Mouse (Mus musculus): ENCODE measurements around the gene Bahd1. TPM values are rescaled to one million over a fixed set of nuclear protein-coding genes. Genes with fewer than 3 reads are reported as not detected.

The Bahd1 gene
- 2.8 and 3.3 TPM in 2 replicates for polyA plus RNA-seq (2015; fragmentation: Nextera tagmentation; extraction: Ambion mirVana)

DNA sequence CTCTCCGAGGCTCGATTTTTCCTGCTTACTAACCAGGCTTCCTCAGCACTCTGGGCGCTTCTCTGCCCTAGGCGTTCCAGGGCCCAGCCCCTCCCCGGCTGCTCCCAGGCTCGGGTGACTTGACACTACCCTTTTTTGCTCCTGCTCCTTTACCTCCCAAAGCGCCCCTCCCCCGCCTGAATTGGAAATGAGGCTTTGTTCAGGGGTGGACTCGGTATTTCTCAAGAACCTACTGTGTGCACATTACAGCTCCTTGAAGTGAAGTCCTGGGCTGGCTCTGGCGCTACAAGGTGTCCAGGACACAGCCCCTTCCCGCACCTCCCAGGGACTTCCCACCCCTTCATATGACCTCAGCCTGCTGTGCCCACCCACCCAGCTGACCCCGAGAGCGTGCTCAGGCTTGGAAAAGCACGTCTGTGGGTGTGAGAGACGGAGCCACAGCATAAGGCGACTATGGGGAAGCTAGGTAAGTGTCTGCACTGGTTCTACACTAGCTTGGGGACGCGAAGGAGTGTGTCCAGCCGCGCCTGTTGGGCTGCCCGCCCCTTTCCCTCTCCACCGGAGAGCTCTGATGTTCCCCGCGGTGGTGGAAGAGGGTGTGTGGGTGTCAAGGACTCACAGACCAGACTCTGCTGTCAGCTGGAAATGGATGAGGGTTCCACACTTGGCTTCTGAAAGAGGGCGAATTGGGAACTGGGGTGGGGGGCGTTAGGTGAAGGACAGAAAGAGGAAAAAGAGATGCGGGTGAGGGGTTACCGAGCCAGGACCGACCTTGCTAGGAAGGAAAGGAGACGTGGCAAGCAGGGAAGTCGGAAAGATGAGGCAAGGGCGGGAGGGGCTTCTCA lies at the start of gene Bahd1:
TSS of gene Bahd1 (plus strand) at position 397 of the 845 bp plus-strand sequence.
- Histone ChIP-seq H3K4me2 (ENCODE audit: low read depth, low read length) (peak within 1 kb of the TSS; percentile 97), H3K9me3 (ENCODE audit: control insufficient read depth, low read length) (no peaks in the 10 kb centered on the region), H3K4me1 (replicated peaks; ENCODE audit: control insufficient read depth, insufficient read depth, low read length) (peaks cover 37% of the 10 kb centered on the region), H3K36me3 (ENCODE audit: control insufficient read depth, insufficient read depth, low read length) (no peaks in the 10 kb centered on the region), H3K27me3 (ENCODE audit: control insufficient read depth, insufficient read depth, low read depth, low read length) (peaks cover 47% of the 10 kb centered on the region), H3K9ac (ENCODE audit: low read length) (peak within 1 kb of the TSS; percentile 56), H3K27ac (ENCODE audit: low read length) (no peak within 1 kb of the TSS), H3K4me3 (ENCODE audit: low read length) (peak within 1 kb of the TSS; percentile 86)
- ATAC-seq (ENCODE audit: low read depth) = no peak
- under 1% methylated on average over 32 of the region's 32 CpGs for WGBS

DNA sequence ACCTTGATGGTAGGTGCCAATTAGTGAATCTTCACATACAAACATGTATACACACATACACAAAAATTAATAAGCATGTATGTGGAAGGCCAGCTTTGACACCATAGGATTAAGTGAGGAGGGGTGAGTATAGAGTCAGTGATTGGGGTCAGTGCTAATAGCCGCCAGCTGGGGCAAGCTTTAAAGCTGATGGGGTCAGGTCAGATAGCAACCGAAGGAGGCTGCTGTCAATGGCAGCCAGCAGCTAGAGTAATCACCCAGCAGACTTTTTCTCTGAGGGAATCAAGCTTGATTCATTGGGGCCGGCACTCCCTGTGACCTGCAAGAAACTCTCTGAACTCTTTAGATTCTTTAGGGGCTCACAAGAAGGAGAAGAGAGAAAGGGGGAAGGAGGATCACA lies 48.4 kb upstream of the Bahd1 start:
- Histone ChIP-seq H3K4me3 (ENCODE audit: low read length) (no peak overlapping the region), H3K36me3 (ENCODE audit: control insufficient read depth, insufficient read depth, low read length) (no peaks in the 10 kb centered on the region), H3K9ac (ENCODE audit: low read length) (no peak overlapping the region), H3K4me1 (replicated peaks; ENCODE audit: control insufficient read depth, insufficient read depth, low read length) (no peaks in the 10 kb centered on the region; the same call in 1 of the 2 replicates), H3K9me3 (ENCODE audit: control insufficient read depth, low read length) (no peaks in the 10 kb centered on the region), H3K27me3 (ENCODE audit: control insufficient read depth, insufficient read depth, low read depth, low read length) (no peaks in the 10 kb centered on the region), H3K4me2 (ENCODE audit: low read depth, low read length) (no peak overlapping the region), H3K27ac (ENCODE audit: low read length) (no peak overlapping the region)
- 16% methylated on average over 3 of the region's 3 CpGs for WGBS
- ATAC-seq (ENCODE audit: low read depth) = no peak

- under 1% methylated on average over 34 of the region's 34 CpGs for WGBS
- ATAC-seq (ENCODE audit: low read depth) = peak; percentile 100
- H3K4me3 ChIP-seq (ENCODE audit: low read length) = peak within 1 kb of the TSS; percentile 82
Observed at GRCm38 (mm10) chr2:118861454-118862339, 38.5 kb upstream of the Bahd1 start, which contains the start of gene Ivd. Gene Ivd, plus strand, starts transcription at chr2:118861954.

GRCm38 (mm10) chr2:118862340-118862675 lies 37.9 kb upstream of the Bahd1 start:
- no peak for ATAC-seq (ENCODE audit: low read depth)
- peak overlapping the region; percentile 82 for H3K4me3 ChIP-seq (ENCODE audit: low read length)
- no peaks in the 10 kb centered on the region for H3K9me3 ChIP-seq (ENCODE audit: control insufficient read depth, low read length)
- peak overlapping the region; percentile 71 for H3K27ac ChIP-seq (ENCODE audit: low read length)
- peak overlapping the region; percentile 87 for H3K9ac ChIP-seq (ENCODE audit: low read length)
- H3K27me3 ChIP-seq (ENCODE audit: control insufficient read depth, insufficient read depth, low read depth, low read length) = no peaks in the 10 kb centered on the region
- H3K4me1 ChIP-seq (replicated peaks; ENCODE audit: control insufficient read depth, insufficient read depth, low read length) = peaks cover 9% of the 10 kb centered on the region
- H3K36me3 ChIP-seq (ENCODE audit: control insufficient read depth, insufficient read depth, low read length) = no peaks in the 10 kb centered on the region
- peak overlapping the region; percentile 74 for H3K4me2 ChIP-seq (ENCODE audit: low read depth, low read length)
- WGBS = 42% methylated on average over 3 of the region's 3 CpGs

More at GRCm38 (mm10) chr2:118861454-118862339, 38.5 kb upstream of the Bahd1 start, which contains the start of gene Ivd:
- H3K9me3 ChIP-seq (ENCODE audit: control insufficient read depth, low read length) = no peaks in the 10 kb centered on the region
- peaks cover 9% of the 10 kb centered on the region for H3K4me1 ChIP-seq (replicated peaks; ENCODE audit: control insufficient read depth, insufficient read depth, low read length)
- H3K4me2 ChIP-seq (ENCODE audit: low read depth, low read length) = peak within 1 kb of the TSS; percentile 74
- peak within 1 kb of the TSS; percentile 71 for H3K27ac ChIP-seq (ENCODE audit: low read length)
- H3K36me3 ChIP-seq (ENCODE audit: control insufficient read depth, insufficient read depth, low read length) = no peaks in the 10 kb centered on the region
- H3K9ac ChIP-seq (ENCODE audit: low read length) = peak within 1 kb of the TSS; percentile 87
- no peaks in the 10 kb centered on the region for H3K27me3 ChIP-seq (ENCODE audit: control insufficient read depth, insufficient read depth, low read depth, low read length)

GRCm38 (mm10) chr2:118870601-118871000 lies 29.6 kb upstream of the Bahd1 start:
- H3K36me3 ChIP-seq (ENCODE audit: control insufficient read depth, insufficient read depth, low read length) = peaks cover 7% of the 10 kb centered on the region
- H3K27me3 ChIP-seq (ENCODE audit: control insufficient read depth, insufficient read depth, low read depth, low read length) = no peaks in the 10 kb centered on the region
- H3K27ac ChIP-seq (ENCODE audit: low read length) = peak overlapping the region; percentile 65
- no peak overlapping the region for H3K4me2 ChIP-seq (ENCODE audit: low read depth, low read length)
- ATAC-seq (ENCODE audit: low read depth) = peak; percentile 19; the same call in 1 of the 2 replicates
- H3K9ac ChIP-seq (ENCODE audit: low read length) = no peak overlapping the region
- 43% methylated on average over 3 of the region's 3 CpGs for WGBS
- peaks cover 16% of the 10 kb centered on the region; the same call in 1 of the 2 replicates for H3K4me1 ChIP-seq (replicated peaks; ENCODE audit: control insufficient read depth, insufficient read depth, low read length)
- H3K4me3 ChIP-seq (ENCODE audit: low read length) = no peak overlapping the region
- H3K9me3 ChIP-seq (ENCODE audit: control insufficient read depth, low read length) = no peaks in the 10 kb centered on the region

DNA sequence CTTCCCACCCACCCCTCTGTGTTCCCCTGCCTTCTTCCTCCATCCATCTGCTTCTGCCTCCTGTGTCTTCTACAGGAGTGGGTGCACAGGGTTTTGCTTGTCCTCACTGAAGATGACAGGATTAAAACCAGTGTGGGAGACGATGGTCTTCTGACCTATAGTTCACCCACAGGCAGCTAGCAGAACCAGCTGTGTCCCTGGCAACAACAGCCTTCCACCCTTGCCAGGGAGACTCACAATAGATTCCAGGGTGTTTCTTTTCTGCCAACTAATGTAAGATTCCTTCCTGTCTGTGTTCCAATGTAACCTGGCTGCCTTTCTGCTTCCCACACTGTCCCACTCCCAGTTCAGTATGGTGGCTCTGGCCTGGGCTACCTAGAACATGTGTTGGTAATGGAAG lies 29.1 kb upstream of the Bahd1 start:
- Histone ChIP-seq H3K9ac (ENCODE audit: low read length) (no peak overlapping the region), H3K9me3 (ENCODE audit: control insufficient read depth, low read length) (no peaks in the 10 kb centered on the region), H3K4me3 (ENCODE audit: low read length) (no peak overlapping the region), H3K4me2 (ENCODE audit: low read depth, low read length) (no peak overlapping the region), H3K4me1 (replicated peaks; ENCODE audit: control insufficient read depth, insufficient read depth, low read length) (peaks cover 16% of the 10 kb centered on the region; the same call in 1 of the 2 replicates), H3K27me3 (ENCODE audit: control insufficient read depth, insufficient read depth, low read depth, low read length) (no peaks in the 10 kb centered on the region), H3K27ac (ENCODE audit: low read length) (peak overlapping the region; percentile 65), H3K36me3 (ENCODE audit: control insufficient read depth, insufficient read depth, low read length) (peaks cover 7% of the 10 kb centered on the region)
- ATAC-seq (ENCODE audit: low read depth) = peak; percentile 23; the same call in 1 of the 2 replicates
- 52% methylated on average over 1 of the region's 1 CpGs for WGBS

- Histone ChIP-seq H3K27me3 (ENCODE audit: control insufficient read depth, insufficient read depth, low read depth, low read length) (no peaks in the 10 kb centered on the region), H3K9me3 (ENCODE audit: control insufficient read depth, low read length) (no peaks in the 10 kb centered on the region), H3K9ac (ENCODE audit: low read length) (no peak overlapping the region), H3K4me1 (replicated peaks; ENCODE audit: control insufficient read depth, insufficient read depth, low read length) (peaks cover 16% of the 10 kb centered on the region; the same call in 1 of the 2 replicates), H3K36me3 (ENCODE audit: control insufficient read depth, insufficient read depth, low read length) (peaks cover 15% of the 10 kb centered on the region), H3K4me2 (ENCODE audit: low read depth, low read length) (no peak overlapping the region), H3K4me3 (ENCODE audit: low read length) (no peak overlapping the region), H3K27ac (ENCODE audit: low read length) (no peak overlapping the region)
- 84% methylated on average over 5 of the region's 5 CpGs for WGBS
- ATAC-seq (ENCODE audit: low read depth) = no peak
Observed at GRCm38 (mm10) chr2:118873018-118873417, 27.2 kb upstream of the Bahd1 start.

DNA sequence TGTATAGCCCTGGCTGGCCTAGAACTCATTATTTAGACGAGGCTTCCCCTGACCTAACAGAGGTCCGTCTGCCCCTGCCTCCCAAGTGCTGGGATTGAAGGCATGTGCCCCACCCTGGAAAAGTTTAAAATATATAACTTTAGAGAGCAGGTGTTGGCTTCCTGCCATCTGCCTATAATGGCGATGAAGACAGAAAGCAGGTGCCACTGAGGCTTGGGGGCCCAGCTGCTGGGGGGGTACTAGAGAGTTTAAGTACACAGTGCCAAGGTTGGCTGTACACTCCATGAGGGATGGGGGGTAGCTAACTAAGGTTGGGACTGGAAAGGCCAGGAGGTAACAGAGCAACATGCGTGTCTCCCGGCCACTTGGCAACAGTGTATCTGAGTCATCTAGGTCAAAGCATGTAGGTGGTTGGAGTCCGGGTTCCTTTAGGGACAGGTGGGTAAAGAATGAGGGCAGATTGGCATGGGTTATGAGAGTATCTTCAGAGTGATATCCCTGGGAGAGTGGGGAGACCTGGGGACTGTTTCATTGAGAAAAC lies 26.2 kb upstream of the Bahd1 start:
- Histone ChIP-seq H3K4me3 (ENCODE audit: low read length) (no peak overlapping the region), H3K4me2 (ENCODE audit: low read depth, low read length) (no peak overlapping the region), H3K4me1 (replicated peaks; ENCODE audit: control insufficient read depth, insufficient read depth, low read length) (peaks cover 16% of the 10 kb centered on the region; the same call in 1 of the 2 replicates), H3K9me3 (ENCODE audit: control insufficient read depth, low read length) (no peaks in the 10 kb centered on the region), H3K9ac (ENCODE audit: low read length) (no peak overlapping the region), H3K27ac (ENCODE audit: low read length) (no peak overlapping the region), H3K36me3 (ENCODE audit: control insufficient read depth, insufficient read depth, low read length) (peaks cover 16% of the 10 kb centered on the region), H3K27me3 (ENCODE audit: control insufficient read depth, insufficient read depth, low read depth, low read length) (no peaks in the 10 kb centered on the region)
- 58% methylated on average over 6 of the region's 6 CpGs for WGBS
- ATAC-seq (ENCODE audit: low read depth) = no peak
